Mouse (Mus musculus): ENCODE data around the gene March6.

- TF ChIP-seq CTCF (IDR thresholded peaks at IDR 0.05; ENCODE audit: insufficient read depth, low read length) (no peak), POLR2A (IDR thresholded peaks at IDR 0.05; ENCODE audit: borderline replicate concordance, extremely low read depth, low read depth, low read length) (no peak)
Measured at GRCm38 (mm10) chr15:31569325-31570022, 38.6 kb upstream of the March6 start.

Data from lung, adult 2 months (tissue).